Mouse (Mus musculus) lung, postnatal 4 days (tissue): Measurements from ENCODE around the gene Rbm24.

ENCODE experiments used
- DNase-seq, 2 experiments: peaks; one replicate each; pipeline ENCODE4 v3.0.0; 2021

Gene Rbm24

GRCm38 (mm10) chr13:46444021-46444420 is 25.8 kb downstream of the Rbm24 start:
- no peak for DNase-seq

GRCm38 (mm10) chr13:46446062-46446461 is 27.8 kb downstream of the Rbm24 start:
- no peak for DNase-seq

GRCm38 (mm10) chr13:46448276-46448675 is 30.0 kb downstream of the Rbm24 start:
- DNase-seq = no peak

- DNase-seq = no peak
Observed at GRCm38 (mm10) chr13:46449955-46450354, 31.7 kb downstream of the Rbm24 start.

- DNase-seq = peak; percentile 11 to 26
Observed at GRCm38 (mm10) chr13:46450623-46451022, 32.4 kb downstream of the Rbm24 start.

GRCm38 (mm10) chr13:46451548-46451947 is 33.3 kb downstream of the Rbm24 start:
- DNase-seq = no peak

GRCm38 (mm10) chr13:46459546-46459945 is 41.3 kb downstream of the Rbm24 start:
- no peak for DNase-seq

- DNase-seq = no peak
Observed at GRCm38 (mm10) chr13:46462280-46462679, 44.0 kb downstream of the Rbm24 start.

- no peak for DNase-seq
Observed at GRCm38 (mm10) chr13:46463764-46464163, 45.5 kb downstream of the Rbm24 start.

- DNase-seq = no peak
Observed at GRCm38 (mm10) chr13:46468251-46468650, 50.0 kb downstream of the Rbm24 start.

- no peak for DNase-seq
Observed at GRCm38 (mm10) chr13:46469536-46469935, 51.3 kb downstream of the Rbm24 start.
